ENCODE assay signal across 9 mouse cellular contexts in the genomic region with DNA sequence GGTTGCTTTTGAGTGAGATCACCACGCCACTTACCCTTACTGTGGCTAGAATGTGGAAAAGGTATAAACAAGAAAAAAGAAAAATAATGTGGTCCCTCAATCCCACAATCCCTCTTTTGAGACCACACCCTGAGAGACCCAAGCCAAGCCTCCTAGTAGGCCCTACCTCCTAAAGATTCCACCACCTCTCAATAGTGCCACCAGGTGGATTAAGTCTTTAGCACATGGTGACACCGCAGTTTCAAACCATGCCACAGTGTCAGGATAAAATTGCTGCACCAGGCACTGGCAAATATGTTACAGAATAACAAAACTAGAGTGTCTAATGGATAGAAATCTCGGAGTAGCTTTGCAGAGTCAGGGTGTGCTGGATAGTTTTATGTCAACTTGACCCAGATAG.
A peak's percentile ranks its signal among the peaks of the same experiment; 100 is the strongest.
DNase-seq lines count a peak whose midpoint lies in the region; ATAC-seq lines count a peak whose summit lies in the region.
"Had no signal": no experiment of that assay in that cellular context is flagged by ENCODE, and none has a peak within 500 bp of the region (broad histone marks: within the 10 kb centered on the region; RNA-seq: fewer than 3 reads in every experiment).

No protein-coding gene starts in this region.

- H3K9ac ChIP-seq in liver, embryonic 13.5 days: no peak overlapping the region
- H3K9ac ChIP-seq in liver, embryonic 12.5 days: no peak overlapping the region
- H3K9ac ChIP-seq: heart, embryonic 15.5 days had no signal

- no peaks in the 10 kb centered on the region for H3K9me3 ChIP-seq in liver, embryonic 13.5 days (replicated peaks)
- H3K9me3 ChIP-seq in liver, embryonic 12.5 days (replicated peaks): no peaks in the 10 kb centered on the region
- H3K9me3 ChIP-seq in heart, embryonic 10.5 days: no peaks in the 10 kb centered on the region
- H3K9me3 ChIP-seq: heart, embryonic 15.5 days had no signal

- ATAC-seq in cerebellum, adult (ENCODE audit: insufficient number of reproducible peaks, low FRiP score, low TSS enrichment): peak; percentile 61; the same call in 1 of the 2 replicates
- no peak for ATAC-seq in liver, embryonic 13.5 days (ENCODE audit: low read depth)
- no peak for ATAC-seq in liver, embryonic 12.5 days
- ATAC-seq in activated CD4-positive, CD25-positive, alpha-beta regulatory T cell, adult 4 months: peak; percentile 82

- H3K4me2 ChIP-seq in liver, embryonic 13.5 days: no peak overlapping the region
- H3K4me2 ChIP-seq in liver, embryonic 12.5 days: no peak overlapping the region
- H3K4me2 ChIP-seq: heart, embryonic 15.5 days had no signal

- no peak overlapping the region for H3K27ac ChIP-seq in liver, embryonic 13.5 days
- no peak overlapping the region for H3K27ac ChIP-seq in liver, embryonic 12.5 days
- no peak overlapping the region for H3K27ac ChIP-seq in heart, embryonic 10.5 days
- H3K27ac ChIP-seq: heart, embryonic 15.5 days had no signal

- WGBS in liver, embryonic 13.5 days (ENCODE audit: insufficient replicate concordance): 56% methylated on average over 3 of the region's 3 CpGs
- 51% methylated on average over 3 of the region's 3 CpGs for WGBS in liver, embryonic 12.5 days (ENCODE audit: insufficient replicate concordance)
- whole genome bisulfite sequencing in heart, embryonic 10.5 days: 67% methylated on average over 3 of the region's 3 CpGs

- H3K4me1 ChIP-seq in liver, embryonic 13.5 days (replicated peaks): no peaks in the 10 kb centered on the region
- no peaks in the 10 kb centered on the region for H3K4me1 ChIP-seq in liver, embryonic 12.5 days
- no peaks in the 10 kb centered on the region for H3K4me1 ChIP-seq in heart, embryonic 10.5 days
- H3K4me1 ChIP-seq: heart, embryonic 15.5 days had no signal

- H3K27me3 ChIP-seq in liver, embryonic 13.5 days: no peaks in the 10 kb centered on the region
- 0 out of 2 replicates have a peak, but pooled peaks cover 6% of the 10 kb centered on the region for H3K27me3 ChIP-seq in liver, embryonic 12.5 days (replicated peaks)
- no peaks in the 10 kb centered on the region for H3K27me3 ChIP-seq in heart, embryonic 10.5 days (ENCODE audit: insufficient read depth, poor library complexity, severe bottlenecking)
- H3K27me3 ChIP-seq: heart, embryonic 15.5 days had no signal

- no peak overlapping the region for H3K4me3 ChIP-seq in liver, embryonic 13.5 days (replicated peaks)
- no peak overlapping the region for H3K4me3 ChIP-seq in liver, embryonic 12.5 days
- no peak overlapping the region for H3K4me3 ChIP-seq in heart, embryonic 10.5 days
- H3K4me3 ChIP-seq: heart, embryonic 15.5 days had no signal

- no peak for DNase-seq in cerebellum, postnatal 4 days (ENCODE audit: low spot score in 2 of 2)
- peak; percentile 10 for DNase-seq in liver, embryonic 13.5 days
- peak; percentile 35 for DNase-seq in heart, embryonic 10.5 days (ENCODE audit: low spot score)
- peak; percentile 6 for DNase-seq in mesoderm, embryonic 11.5 days (ENCODE audit: low read depth, low spot score)
- no peak for DNase-seq in yolk sac, embryonic 10.5 days (ENCODE audit: low spot score)

- H3K36me3 ChIP-seq in liver, embryonic 13.5 days: no peaks in the 10 kb centered on the region
- H3K36me3 ChIP-seq in liver, embryonic 12.5 days: no peaks in the 10 kb centered on the region
- no peaks in the 10 kb centered on the region for H3K36me3 ChIP-seq in heart, embryonic 10.5 days
- H3K36me3 ChIP-seq: heart, embryonic 15.5 days had no signal

Comparison
In these comparisons a context has a peak if more than half of its experiments do, and no peak if none do; other contexts are left out.
1. ATAC-seq: peak in cerebellum, adult (single experiment) and activated CD4-positive, CD25-positive, alpha-beta regulatory T cell, adult 4 months (single experiment); none in liver, embryonic 13.5 days (single experiment) and liver, embryonic 12.5 days (single experiment).
2. DNase-seq: peak in liver, embryonic 13.5 days (single experiment), heart, embryonic 10.5 days (single experiment) and mesoderm, embryonic 11.5 days (single experiment); none in cerebellum, postnatal 4 days (0 of 2) and yolk sac, embryonic 10.5 days (single experiment).